Comparison of ENCODE assay signal across 9 mouse cellular contexts in the genomic region with DNA sequence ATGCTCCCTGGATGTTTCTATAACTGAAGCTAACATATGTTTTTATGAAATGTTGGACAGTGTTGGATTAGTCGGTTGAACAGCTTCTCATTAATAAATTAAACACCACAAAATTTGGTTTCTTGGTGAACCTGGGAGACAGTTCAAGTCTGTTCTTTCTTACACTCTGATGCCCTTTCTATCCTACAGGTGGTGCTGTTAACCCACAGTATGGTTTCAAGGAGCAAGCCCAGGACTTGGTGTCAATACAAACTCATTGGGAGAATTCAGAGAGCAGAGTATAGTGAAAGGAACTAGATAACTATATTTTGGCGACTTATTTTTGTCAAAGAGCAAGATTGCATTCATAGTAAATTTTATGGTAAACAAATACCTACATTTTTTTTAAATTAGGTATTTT.
A peak's percentile ranks its signal among the peaks of the same experiment; 100 is the strongest.
DNase-seq lines count a peak whose midpoint lies in the region; ATAC-seq lines count a peak whose summit lies in the region.
"Had no signal": no experiment of that assay in that cellular context is flagged by ENCODE, and none has a peak within 500 bp of the region (broad histone marks: within the 10 kb centered on the region; RNA-seq: fewer than 3 reads in every experiment).

No protein-coding gene starts in this region.

- H3K4me3 ChIP-seq in liver, embryonic 11.5 days (ENCODE audit: low read depth, low read length), result no peak overlapping the region
- no peak overlapping the region for H3K4me3 ChIP-seq in hindbrain, embryonic 14.5 days (replicated peaks; ENCODE audit: low read length)
- H3K4me3 ChIP-seq in stomach, embryonic 14.5 days (ENCODE audit: low read depth, low read length), result no peak overlapping the region
- H3K4me3 ChIP-seq in heart, embryonic 12.5 days, result no peak overlapping the region
- H3K4me3 ChIP-seq: megakaryocyte, embryonic 14.5 days had no signal

- no peaks in the 10 kb centered on the region for H3K36me3 ChIP-seq in liver, embryonic 11.5 days (ENCODE audit: control insufficient read depth, insufficient read depth, low read length)
- H3K36me3 ChIP-seq in hindbrain, embryonic 14.5 days (replicated peaks; ENCODE audit: control insufficient read depth, insufficient read depth), result no peaks in the 10 kb centered on the region
- no peaks in the 10 kb centered on the region for H3K36me3 ChIP-seq in stomach, embryonic 14.5 days (ENCODE audit: control insufficient read depth, insufficient read depth, low read length)
- H3K36me3 ChIP-seq in heart, embryonic 12.5 days, result no peaks in the 10 kb centered on the region

- no peaks in the 10 kb centered on the region for H3K4me1 ChIP-seq in liver, embryonic 11.5 days (replicated peaks; ENCODE audit: control insufficient read depth, insufficient read depth, low read length)
- H3K4me1 ChIP-seq in hindbrain, embryonic 14.5 days (replicated peaks; ENCODE audit: control insufficient read depth, insufficient read depth, low read length), result no peaks in the 10 kb centered on the region
- H3K4me1 ChIP-seq in stomach, embryonic 14.5 days (ENCODE audit: control insufficient read depth, insufficient read depth, low read length), result no peaks in the 10 kb centered on the region
- no peaks in the 10 kb centered on the region for H3K4me1 ChIP-seq in heart, embryonic 12.5 days (replicated peaks)
- H3K4me1 ChIP-seq: megakaryocyte, embryonic 14.5 days had no signal

- peak; percentile 8 for DNase-seq in adrenal gland, postnatal 10 days
- DNase-seq in adrenal gland, adult 18-20 months (ENCODE audit: low spot score in 2 of 2), result no peak
- no peak for DNase-seq in liver, embryonic 11.5 days (ENCODE audit: low spot score)
- no peak for DNase-seq in liver
- DNase-seq in hindbrain, embryonic 14.5 days (ENCODE audit: low spot score), result peak; percentile 74
- DNase-seq in thymus, postnatal 0 days (ENCODE audit: low spot score), result no peak

- 0 out of 2 replicates have a peak, but pooled peaks have one; percentile 26 for ATAC-seq in liver, embryonic 11.5 days (replicated peaks; ENCODE audit: low FRiP score)
- ATAC-seq in hindbrain, embryonic 14.5 days (ENCODE audit: low FRiP score), result peak; percentile 71; the same call in 1 of the 2 replicates
- ATAC-seq in stomach, embryonic 14.5 days (ENCODE audit: insufficient number of reproducible peaks, insufficient read depth, low FRiP score, low read depth), result peak; percentile 72; the same call in 1 of the 2 replicates
- ATAC-seq in heart, embryonic 12.5 days (ENCODE audit: insufficient number of reproducible peaks, low FRiP score), result no peak

- H3K27me3 ChIP-seq in liver, embryonic 11.5 days (replicated peaks; ENCODE audit: control insufficient read depth, insufficient read depth, low read length), result no peaks in the 10 kb centered on the region
- no peaks in the 10 kb centered on the region for H3K27me3 ChIP-seq in hindbrain, embryonic 14.5 days (ENCODE audit: control insufficient read depth, insufficient read depth, low read length)
- no peaks in the 10 kb centered on the region for H3K27me3 ChIP-seq in stomach, embryonic 14.5 days (ENCODE audit: control insufficient read depth, insufficient read depth, low read length)
- H3K27me3 ChIP-seq in heart, embryonic 12.5 days (replicated peaks), result no peaks in the 10 kb centered on the region
- H3K27me3 ChIP-seq: megakaryocyte, embryonic 14.5 days had no signal

- no peak overlapping the region for H3K27ac ChIP-seq in liver, embryonic 11.5 days (ENCODE audit: low read depth, low read length)
- no peak overlapping the region for H3K27ac ChIP-seq in hindbrain, embryonic 14.5 days
- H3K27ac ChIP-seq in stomach, embryonic 14.5 days (ENCODE audit: low read length), result no peak overlapping the region
- H3K27ac ChIP-seq in heart, embryonic 12.5 days (ENCODE audit: poor library complexity, severe bottlenecking), result no peak overlapping the region

- no peak overlapping the region for H3K9ac ChIP-seq in liver, embryonic 11.5 days (ENCODE audit: low read depth, low read length)
- H3K9ac ChIP-seq in hindbrain, embryonic 14.5 days, result no peak overlapping the region
- H3K9ac ChIP-seq in stomach, embryonic 14.5 days (replicated peaks; ENCODE audit: low read depth, low read length), result no peak overlapping the region
- no peak overlapping the region for H3K9ac ChIP-seq in heart, embryonic 12.5 days

- WGBS in liver, embryonic 11.5 days, result 16% methylated on average over 2 of the region's 2 CpGs
- 26% methylated on average over 2 of the region's 2 CpGs for WGBS in hindbrain, embryonic 14.5 days
- 11% methylated on average over 2 of the region's 2 CpGs for WGBS in stomach, embryonic 14.5 days
- WGBS in heart, embryonic 12.5 days, result 17% methylated on average over 2 of the region's 2 CpGs

- H3K9me3 ChIP-seq in liver, embryonic 11.5 days (ENCODE audit: control insufficient read depth, low read length), result no peaks in the 10 kb centered on the region
- no peaks in the 10 kb centered on the region for H3K9me3 ChIP-seq in hindbrain, embryonic 14.5 days (ENCODE audit: control insufficient read depth, low read length)
- H3K9me3 ChIP-seq in stomach, embryonic 14.5 days (ENCODE audit: control insufficient read depth, low read depth, low read length), result no peaks in the 10 kb centered on the region
- no peaks in the 10 kb centered on the region for H3K9me3 ChIP-seq in heart, embryonic 12.5 days (replicated peaks)
- H3K9me3 ChIP-seq: megakaryocyte, embryonic 14.5 days had no signal

- H3K4me2 ChIP-seq in liver, embryonic 11.5 days, result no peak overlapping the region
- no peak overlapping the region for H3K4me2 ChIP-seq in hindbrain, embryonic 14.5 days (replicated peaks)
- H3K4me2 ChIP-seq in stomach, embryonic 14.5 days (replicated peaks; ENCODE audit: low read depth, low read length), result no peak overlapping the region
- no peak overlapping the region for H3K4me2 ChIP-seq in heart, embryonic 12.5 days

Comparison
In these comparisons a context has a peak if more than half of its experiments do, and no peak if none do; other contexts are left out.
1. DNase-seq: peak in adrenal gland, postnatal 10 days (single experiment) and hindbrain, embryonic 14.5 days (single experiment); none in adrenal gland, adult 18-20 months (0 of 2), liver, embryonic 11.5 days (single experiment), liver (single experiment) and thymus, postnatal 0 days (single experiment).